Mouse (Mus musculus) mesoderm, embryonic 11.5 days (tissue): ENCODE measurements around the gene Bahcc1.

Source experiments
- DNase-seq: peaks from one replicate; pipeline ENCODE4 v3.0.0-alpha.2; 2012; ENCODE audit warnings: low read depth, low spot score

Bahcc1 gene

GRCm38 (mm10) chr11:120232230-120233097 is at the start of gene Bahcc1:
Gene Bahcc1, plus strand, starts transcription at chr11:120232947.
- DNase-seq, result peak; percentile 100

GRCm38 (mm10) chr11:120183180-120183579 is 49.6 kb upstream of the Bahcc1 start:
- DNase-seq, result no peak

- no peak for DNase-seq
These were observed 49.0 kb upstream of the Bahcc1 start for GRCm38 (mm10) chr11:120183708-120184107.

GRCm38 (mm10) chr11:120184371-120185315 is 48.1 kb upstream of the Bahcc1 start:
- DNase-seq, result no peak

GRCm38 (mm10) chr11:120185316-120186141 is 47.2 kb upstream of the Bahcc1 start:
- no peak for DNase-seq

- DNase-seq, result no peak
These were observed 46.5 kb upstream of the Bahcc1 start for GRCm38 (mm10) chr11:120186145-120186740.

- peak; percentile 71 for DNase-seq
These were observed 45.9 kb upstream of the Bahcc1 start for GRCm38 (mm10) chr11:120186821-120187235.

- DNase-seq, result peak; percentile 77
These were observed 45.3 kb upstream of the Bahcc1 start for GRCm38 (mm10) chr11:120187236-120188101.

GRCm38 (mm10) chr11:120188102-120188480 is 44.7 kb upstream of the Bahcc1 start:
- no peak for DNase-seq

- peak; percentile 65 for DNase-seq
These were observed 44.0 kb upstream of the Bahcc1 start for GRCm38 (mm10) chr11:120188481-120189441.

- DNase-seq, result peak; percentile 98
These were observed 43.1 kb upstream of the Bahcc1 start for GRCm38 (mm10) chr11:120189459-120190312.

GRCm38 (mm10) chr11:120190526-120191412 is 42.0 kb upstream of the Bahcc1 start:
- DNase-seq, result no peak

GRCm38 (mm10) chr11:120198831-120199230 is 33.9 kb upstream of the Bahcc1 start:
- DNase-seq, result no peak

- DNase-seq, result no peak
These were observed 33.0 kb upstream of the Bahcc1 start for GRCm38 (mm10) chr11:120199766-120200165.

- DNase-seq, result no peak
These were observed 32.1 kb upstream of the Bahcc1 start for GRCm38 (mm10) chr11:120200621-120201020.

- no peak for DNase-seq
These were observed 28.5 kb upstream of the Bahcc1 start for GRCm38 (mm10) chr11:120204200-120204599.
